Mouse (Mus musculus) kidney, adult 2 months (tissue): ENCODE measurements around the gene Ube2m.

Experiments used
- CTCF ChIP-seq: fragments of 200-500 bp; conservative IDR thresholded peaks from 2 replicates; pipeline ENCODE4 v1.5.1; 2011; ENCODE audit warnings: low read depth, mild to moderate bottlenecking, control low read depth, low read length, moderate library complexity, mixed read lengths; ENCODE audit not compliant: insufficient read depth, insufficient read length
- POLR2A ChIP-seq: fragments of 200-500 bp; IDR thresholded peaks from one replicate; pipeline ENCODE4 v1.6.1; 2011; ENCODE audit warnings: low read depth, low read length, control low read depth

- TF ChIP-seq POLR2A: no peak
- no peak for TF ChIP-seq CTCF
Measured at GRCm38 (mm10) chr7:13013671-13014070, 24.4 kb downstream of the Ube2m start.
